Mouse (Mus musculus): ENCODE results near the gene Scd4.

DNA sequence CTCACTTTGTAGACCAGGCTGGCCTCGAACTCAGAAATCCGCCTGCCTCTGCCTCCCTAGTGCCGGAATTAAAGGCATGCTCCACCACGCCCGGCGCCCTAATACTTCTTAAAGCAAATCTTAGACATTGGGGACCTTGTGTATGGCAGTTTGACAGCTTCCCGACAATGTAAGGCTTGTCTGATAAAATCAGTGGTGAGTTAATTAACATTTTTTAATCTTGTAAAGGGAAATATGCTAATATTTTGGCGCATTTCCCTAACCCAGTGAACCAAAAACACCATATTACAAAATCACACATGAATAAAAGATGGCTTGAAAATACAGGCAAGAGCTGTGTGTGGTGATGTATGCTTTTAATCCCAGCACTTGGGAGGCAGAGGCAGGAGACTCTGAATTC lies 47.3 kb upstream of the Scd4 start:
- TF ChIP-seq CTCF (IDR thresholded peaks at IDR 0.05; ENCODE audit: extremely low read depth, insufficient read depth, insufficient read length, insufficient replicate concordance) (no peak), POLR2A (IDR thresholded peaks at IDR 0.05; ENCODE audit: low read depth, low read length) (no peak)
